Mouse (Mus musculus): Measurements from ENCODE around the gene Inca1. TPM values are rescaled to one million over a fixed set of nuclear protein-coding genes. Genes with fewer than 3 reads are reported as not detected.

Inca1 gene
- total and polyA plus RNA-seq, 3 experiments, result 0.35 to 2.2 TPM; not detected in 1

GRCm38 (mm10) chr11:70652884-70653344 is 47.0 kb downstream of the Inca1 start (continued):
- TF ChIP-seq CHD1 (IDR thresholded peaks at IDR 0.05; ENCODE audit: low read depth, low read length), result no peak
- no peak for TF ChIP-seq ZC3H11A (IDR thresholded peaks at IDR 0.05; ENCODE audit: low read depth, low read length)
- TF ChIP-seq TCF12 (IDR thresholded peaks at IDR 0.05; ENCODE audit: low read depth, low read length), result no peak; the same call in 1 of the 2 replicates
- TF ChIP-seq RCOR1 (IDR thresholded peaks at IDR 0.05; ENCODE audit: low read depth, low read length), result no peak

DNA sequence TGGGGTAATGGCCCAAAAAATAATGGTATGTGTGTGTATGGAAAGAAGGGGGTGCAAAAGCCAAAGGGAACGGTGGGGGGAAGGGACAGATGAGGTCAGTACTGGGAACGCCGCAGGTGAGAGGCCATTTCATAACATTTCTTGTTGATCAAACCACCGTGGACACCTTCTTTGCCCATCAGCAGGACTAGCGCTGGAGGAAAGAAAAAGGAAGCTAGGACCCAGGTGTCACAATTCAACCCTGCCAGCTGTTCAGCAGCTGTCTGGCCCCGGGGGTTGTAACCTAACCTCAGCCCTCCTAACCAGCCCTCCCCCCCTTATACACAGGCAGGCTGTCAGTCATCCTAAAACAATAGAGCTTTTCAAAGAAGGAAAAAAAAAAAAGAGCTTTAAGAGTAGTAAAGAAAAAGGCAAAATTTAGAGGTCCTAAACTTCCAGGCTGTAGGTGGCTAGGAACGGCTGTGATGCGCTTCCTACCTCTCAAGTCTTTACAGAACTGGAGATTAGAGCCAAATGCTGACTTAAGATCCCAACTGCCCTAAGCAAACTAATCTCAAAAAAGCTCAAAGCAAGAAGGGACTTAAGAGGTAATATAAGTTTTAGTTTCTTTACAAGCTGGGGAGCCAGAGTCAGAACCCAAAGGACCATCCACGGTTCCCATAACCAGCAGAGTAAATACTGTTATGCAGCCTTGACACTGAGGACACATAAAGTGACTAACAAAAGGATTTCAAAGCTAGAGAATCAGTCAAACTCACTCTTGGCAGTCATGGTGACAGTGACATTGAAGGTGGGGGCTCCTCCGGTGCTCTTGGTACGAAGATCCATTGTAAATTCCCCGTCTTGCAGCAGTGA is 47.7 kb downstream of the Inca1 start:
- Histone ChIP-seq H3K9me3 (replicated peaks; ENCODE audit: insufficient read depth, low read length) (no peaks in the 10 kb centered on the region), H3K79me2 (ENCODE audit: control insufficient read depth, insufficient read depth, low read length, poor library complexity) (peaks cover 76% of the 10 kb centered on the region), H3K9ac (ENCODE audit: control insufficient read depth, low read depth, low read length, poor library complexity, severe bottlenecking) (peak overlapping the region; percentile 99), H3K27ac (ENCODE audit: control insufficient read depth, low read depth, low read length) (peak overlapping the region; percentile 73), H3K27me3 (ENCODE audit: control insufficient read depth in 1 of 2, insufficient read depth in 2 of 2, low read length in 2 of 2) (no peaks in the 10 kb centered on the region), H3K36me3 (ENCODE audit: control insufficient read depth in 1 of 2, insufficient read depth in 2 of 2, low read length in 2 of 2) (peaks cover 17 to 52% of the 10 kb centered on the region in 2 experiments), H3K4me3 (ENCODE audit: control insufficient read depth in 1 of 2, insufficient read depth in 1 of 2, low read depth in 2 of 2, low read length in 2 of 2) (peak overlapping the region; percentile 96 to 98), H3K4me1 (ENCODE audit: control insufficient read depth in 1 of 2, insufficient read depth in 2 of 2, low read length in 2 of 2) (peaks cover 14 to 49% of the 10 kb centered on the region in 2 experiments)
- TF ChIP-seq MYC (IDR thresholded peaks at IDR 0.05; ENCODE audit: low read depth, low read length) (no peak), ETS1 (IDR thresholded peaks at IDR 0.05; ENCODE audit: low read depth, low read length) (peak; percentile 85), JUND (IDR thresholded peaks at IDR 0.05; ENCODE audit: low read depth, low read length) (no peak), POLR2AphosphoS2 (IDR thresholded peaks at IDR 0.05; ENCODE audit: low read length) (peak; percentile 21; the same call in 1 of the 2 replicates), ZC3H11A (IDR thresholded peaks at IDR 0.05; ENCODE audit: low read depth, low read length) (no peak), SIN3A (IDR thresholded peaks at IDR 0.05; ENCODE audit: low read length) (peak; percentile 57), CHD2 (IDR thresholded peaks at IDR 0.05; ENCODE audit: low read length) (peak; percentile 3; the same call in 1 of the 2 replicates)
- DNase-seq (ENCODE audit: low read depth, low spot score), result peak; percentile 55

GRCm38 (mm10) chr11:70651391-70651790 is 48.6 kb downstream of the Inca1 start:
- H3K4me1 ChIP-seq (ENCODE audit: control insufficient read depth in 1 of 2, insufficient read depth in 2 of 2, low read length in 2 of 2), result peaks cover 12 to 41% of the 10 kb centered on the region in 2 experiments
- H3K4me3 ChIP-seq (ENCODE audit: control insufficient read depth in 1 of 2, insufficient read depth in 1 of 2, low read depth in 2 of 2, low read length in 2 of 2), result no peak overlapping the region
- no peaks in the 10 kb centered on the region for H3K27me3 ChIP-seq (ENCODE audit: control insufficient read depth in 1 of 2, insufficient read depth in 2 of 2, low read length in 2 of 2)
- peak overlapping the region; percentile 99 for H3K9ac ChIP-seq (ENCODE audit: control insufficient read depth, low read depth, low read length, poor library complexity, severe bottlenecking)
- peaks cover 78% of the 10 kb centered on the region for H3K79me2 ChIP-seq (ENCODE audit: control insufficient read depth, insufficient read depth, low read length, poor library complexity)
- no peaks in the 10 kb centered on the region for H3K9me3 ChIP-seq (replicated peaks; ENCODE audit: insufficient read depth, low read length)
- H3K36me3 ChIP-seq (ENCODE audit: control insufficient read depth in 1 of 2, insufficient read depth in 2 of 2, low read length in 2 of 2), result peaks cover 17 to 46% of the 10 kb centered on the region in 2 experiments
- peak overlapping the region; percentile 73; the same call in 1 of the 2 replicates for H3K27ac ChIP-seq (ENCODE audit: control insufficient read depth, low read depth, low read length)
- TF ChIP-seq MAX (IDR thresholded peaks at IDR 0.05; ENCODE audit: low read length), result no peak
- peak; percentile 69 for TF ChIP-seq USF1 (IDR thresholded peaks at IDR 0.05; ENCODE audit: low read depth, low read length)
- TF ChIP-seq POLR2A (IDR thresholded peaks at IDR 0.05; ENCODE audit: control insufficient read depth in 1 of 2, insufficient read depth in 1 of 2, low read depth in 1 of 2, low read length in 2 of 2, poor library complexity in 1 of 2), result 0 out of 4 replicates have a peak, but pooled peaks of 1 of the 2 experiments have one; percentile 6
- peak; percentile 75 for TF ChIP-seq POLR2AphosphoS2 (IDR thresholded peaks at IDR 0.05; ENCODE audit: low read length)
- no peak for TF ChIP-seq E2F4 (IDR thresholded peaks at IDR 0.05; ENCODE audit: borderline replicate concordance, low read depth, low read length)
- TF ChIP-seq ZMIZ1 (IDR thresholded peaks at IDR 0.05; ENCODE audit: low read depth, low read length), result 0 out of 2 replicates have a peak, but pooled peaks have one; percentile 14
- peak; percentile 65 for DNase-seq (ENCODE audit: low read depth, low spot score)

Data from MEL (cell line).